Mouse (Mus musculus): Measurements from ENCODE around the gene Gm12695. TPM values are rescaled to one million over a fixed set of nuclear protein-coding genes. Genes with fewer than 3 reads are reported as not detected.

Gm12695 gene
- not detected in 2 replicates for polyA plus RNA-seq (2012; rRNA removed)

DNA sequence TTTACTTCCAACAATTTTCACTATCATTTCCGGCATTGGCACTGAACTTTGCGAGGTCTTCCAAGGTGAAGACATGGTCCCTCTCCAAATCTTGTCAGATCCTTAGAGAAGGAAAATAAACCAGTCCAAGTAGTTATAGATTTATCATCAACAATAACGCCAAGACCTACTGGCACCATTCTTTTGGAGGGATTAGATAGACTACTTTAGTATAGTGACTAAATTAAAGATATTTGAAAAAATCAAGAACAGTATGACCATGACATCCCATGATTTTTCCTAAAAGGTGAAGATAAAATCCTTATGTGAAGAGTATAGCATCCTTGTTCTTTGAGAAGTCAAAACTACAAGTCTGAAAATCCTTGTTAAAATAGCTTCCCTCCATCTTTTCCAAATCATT lies at the start of gene Gm12695:
Gene Gm12695 (minus strand): TSS at position 101 of the 400 bp plus-strand sequence.
- no peaks in the 10 kb centered on the region for H3K36me3 ChIP-seq (ENCODE audit: control insufficient read depth, insufficient read depth, low read length)
- no peak within 1 kb of the TSS for H3K4me3 ChIP-seq (ENCODE audit: low read depth, low read length)
- no peak for TF ChIP-seq CTCF (IDR thresholded peaks at IDR 0.05; ENCODE audit: extremely low read depth, insufficient read length, insufficient replicate concordance, low read depth, low read length)
- TF ChIP-seq POLR2A (IDR thresholded peaks at IDR 0.05; ENCODE audit: low read depth, low read length) = no peak
- H3K4me1 ChIP-seq (ENCODE audit: control insufficient read depth, insufficient read depth, insufficient read length, low read length) = no peaks in the 10 kb centered on the region
- whole genome bisulfite sequencing = 82% methylated on average over 3 of the region's 3 CpGs
- no peaks in the 10 kb centered on the region for H3K27me3 ChIP-seq (ENCODE audit: control insufficient read depth, insufficient read depth, low read length)
- H3K27ac ChIP-seq (ENCODE audit: insufficient read depth, low read depth, low read length) = no peak within 1 kb of the TSS

- H3K4me3 ChIP-seq (ENCODE audit: low read depth, low read length) = no peak overlapping the region
- no peak overlapping the region for H3K27ac ChIP-seq (ENCODE audit: insufficient read depth, low read depth, low read length)
- no peaks in the 10 kb centered on the region for H3K4me1 ChIP-seq (ENCODE audit: control insufficient read depth, insufficient read depth, insufficient read length, low read length)
- TF ChIP-seq POLR2A (IDR thresholded peaks at IDR 0.05; ENCODE audit: low read depth, low read length) = no peak
- H3K27me3 ChIP-seq (ENCODE audit: control insufficient read depth, insufficient read depth, low read length) = no peaks in the 10 kb centered on the region
- H3K36me3 ChIP-seq (ENCODE audit: control insufficient read depth, insufficient read depth, low read length) = no peaks in the 10 kb centered on the region
- 79% methylated on average over 4 of the region's 4 CpGs for WGBS
These were observed 40.6 kb upstream of the Gm12695 start for GRCm38 (mm10) chr4:96825540-96826045.

DNA sequence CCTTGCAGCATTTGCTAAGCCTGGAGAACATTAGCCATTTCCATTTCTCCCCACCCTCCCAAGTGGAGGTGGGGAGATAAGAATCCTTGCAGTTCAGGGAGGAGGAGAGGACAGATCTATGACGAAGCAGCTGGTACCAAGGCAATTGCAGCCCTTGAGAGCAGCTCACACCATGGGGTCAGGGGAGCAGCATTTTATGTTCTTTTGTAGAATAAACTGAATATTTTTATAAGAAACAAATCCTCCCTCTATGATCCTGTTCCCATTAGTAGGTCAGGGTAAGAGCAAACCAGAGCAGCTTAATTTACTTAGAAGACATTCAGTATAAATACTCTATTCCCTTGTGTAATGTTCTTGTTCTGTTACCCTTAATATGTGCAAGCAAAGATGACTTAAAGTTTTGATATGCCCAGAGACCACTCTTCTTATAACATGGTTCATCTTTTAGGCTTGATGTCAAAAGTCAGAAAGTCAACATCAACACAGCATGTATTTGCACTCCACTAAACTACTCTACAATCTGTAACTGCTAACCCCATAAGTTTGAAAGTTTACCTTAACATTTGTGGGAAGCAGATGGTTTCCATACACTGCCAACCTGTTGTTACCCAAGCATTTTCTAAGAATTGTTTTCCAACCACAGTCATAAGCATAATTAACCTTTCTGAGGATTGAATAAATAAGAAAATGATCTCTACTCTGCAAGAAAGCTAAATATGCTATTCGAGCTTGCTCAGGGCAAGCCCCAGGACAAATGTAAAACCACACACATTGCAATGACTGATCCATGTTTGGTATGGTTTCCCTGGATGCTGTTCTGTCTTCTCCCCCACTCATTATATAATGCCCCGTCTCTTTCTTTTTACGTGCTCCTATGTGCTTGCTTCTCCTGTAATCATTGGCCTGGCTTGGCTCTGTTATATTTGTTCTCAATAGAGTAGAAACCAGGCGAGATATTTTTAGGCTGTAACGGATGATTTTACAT lies 22.1 kb upstream of the Gm12695 start:
- H3K27ac ChIP-seq (ENCODE audit: insufficient read depth, low read depth, low read length) = no peak overlapping the region
- H3K4me3 ChIP-seq (ENCODE audit: low read depth, low read length) = no peak overlapping the region
- TF ChIP-seq CTCF (IDR thresholded peaks at IDR 0.05; ENCODE audit: extremely low read depth, insufficient read length, insufficient replicate concordance, low read depth, low read length) (no peak), POLR2A (IDR thresholded peaks at IDR 0.05; ENCODE audit: low read depth, low read length) (no peak)
- no peaks in the 10 kb centered on the region for H3K36me3 ChIP-seq (ENCODE audit: control insufficient read depth, insufficient read depth, low read length)
- H3K27me3 ChIP-seq (ENCODE audit: control insufficient read depth, insufficient read depth, low read length) = no peaks in the 10 kb centered on the region
- H3K4me1 ChIP-seq (ENCODE audit: control insufficient read depth, insufficient read depth, insufficient read length, low read length) = no peaks in the 10 kb centered on the region
- 60% methylated on average over 6 of the region's 6 CpGs for WGBS

DNA sequence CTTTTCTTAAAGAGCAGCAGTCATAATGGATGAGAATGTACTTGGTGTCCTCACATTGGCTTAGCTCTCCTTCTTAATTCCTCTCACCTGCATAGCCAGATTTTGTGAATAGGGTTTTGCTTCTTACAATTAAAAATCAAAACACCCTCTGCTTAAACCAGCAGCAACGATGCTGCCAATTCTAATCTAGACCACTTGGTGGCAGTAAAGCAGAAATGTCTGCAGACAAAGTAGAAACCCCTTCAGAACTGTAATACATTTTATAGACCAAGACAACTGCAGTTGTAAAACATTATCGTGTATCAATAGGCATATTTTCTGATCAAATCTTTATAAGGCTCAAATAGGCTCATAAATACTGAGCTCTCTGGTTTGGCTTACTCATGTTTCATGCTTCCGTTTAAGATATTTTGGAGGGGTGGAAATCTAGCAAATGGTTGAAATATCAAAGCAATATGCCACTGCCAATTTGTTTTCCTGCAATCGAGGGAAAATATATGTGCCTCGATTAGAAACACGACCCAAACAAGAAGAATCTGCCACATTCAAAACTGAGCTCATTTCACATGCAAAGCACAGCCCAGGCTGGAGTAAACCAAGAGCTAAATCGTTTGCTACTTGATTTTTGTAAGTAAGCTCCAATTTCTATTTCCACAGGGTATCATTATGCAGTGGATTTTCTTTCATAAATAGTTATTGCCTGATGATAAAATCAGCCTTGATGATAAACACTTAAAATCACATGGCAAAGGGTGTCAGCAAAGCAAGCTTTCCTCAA lies 14.6 kb upstream of the Gm12695 start:
- Histone ChIP-seq H3K27me3 (ENCODE audit: control insufficient read depth, insufficient read depth, low read length) (no peaks in the 10 kb centered on the region), H3K4me3 (ENCODE audit: low read depth, low read length) (no peak overlapping the region), H3K27ac (ENCODE audit: insufficient read depth, low read depth, low read length) (no peak overlapping the region), H3K36me3 (ENCODE audit: control insufficient read depth, insufficient read depth, low read length) (no peaks in the 10 kb centered on the region), H3K4me1 (ENCODE audit: control insufficient read depth, insufficient read depth, insufficient read length, low read length) (no peaks in the 10 kb centered on the region)
- TF ChIP-seq CTCF (IDR thresholded peaks at IDR 0.05; ENCODE audit: extremely low read depth, insufficient read length, insufficient replicate concordance, low read depth, low read length) = no peak
- no peak for TF ChIP-seq POLR2A (IDR thresholded peaks at IDR 0.05; ENCODE audit: low read depth, low read length)
- WGBS = 31% methylated on average over 7 of the region's 7 CpGs

DNA sequence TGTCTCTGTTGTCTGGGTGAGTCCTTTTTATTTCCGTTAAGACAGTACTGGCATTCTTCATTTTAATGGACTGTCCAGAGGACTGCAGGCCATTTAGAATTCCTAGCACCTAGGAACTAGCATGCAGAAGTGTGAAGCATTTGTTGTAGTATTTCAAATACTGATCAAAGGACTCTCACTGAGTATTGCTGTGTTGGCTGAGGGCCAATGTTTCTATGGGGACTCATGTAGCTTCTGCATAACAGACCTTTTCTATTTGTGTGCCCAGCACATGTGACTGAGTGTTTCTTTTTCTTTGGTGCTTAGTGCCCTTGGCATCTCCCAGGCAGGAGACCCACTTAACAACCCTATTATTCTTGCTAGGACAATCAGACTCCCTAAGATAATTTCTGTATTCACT lies 12.6 kb upstream of the Gm12695 start:
- Histone ChIP-seq H3K4me3 (ENCODE audit: low read depth, low read length) (no peak overlapping the region), H3K36me3 (ENCODE audit: control insufficient read depth, insufficient read depth, low read length) (no peaks in the 10 kb centered on the region), H3K27ac (ENCODE audit: insufficient read depth, low read depth, low read length) (no peak overlapping the region), H3K27me3 (ENCODE audit: control insufficient read depth, insufficient read depth, low read length) (no peaks in the 10 kb centered on the region), H3K4me1 (ENCODE audit: control insufficient read depth, insufficient read depth, insufficient read length, low read length) (no peaks in the 10 kb centered on the region)
- TF ChIP-seq CTCF (IDR thresholded peaks at IDR 0.05; ENCODE audit: extremely low read depth, insufficient read length, insufficient replicate concordance, low read depth, low read length) = no peak
- no peak for TF ChIP-seq POLR2A (IDR thresholded peaks at IDR 0.05; ENCODE audit: low read depth, low read length)
- WGBS = 71% methylated on average over 1 of the region's 1 CpGs

DNA sequence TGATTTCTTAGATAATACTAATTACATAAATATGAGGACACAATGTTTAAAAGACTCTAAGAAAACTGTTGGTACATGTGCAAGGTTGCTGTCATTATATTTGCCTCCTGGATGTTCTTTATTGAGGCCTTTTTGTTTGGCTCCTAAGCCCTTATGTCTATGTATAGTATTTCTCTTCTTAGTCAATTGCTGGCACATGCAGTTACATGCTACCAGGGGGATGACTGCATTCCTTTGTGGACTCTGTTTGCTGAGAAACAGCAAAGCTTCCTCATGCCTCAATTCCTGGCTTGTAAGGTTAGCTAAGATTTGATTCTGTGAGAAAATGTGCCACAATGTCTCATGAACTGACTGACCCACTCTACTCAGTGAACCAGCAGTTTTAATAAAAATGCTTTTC lies 6.3 kb upstream of the Gm12695 start:
- no peak for TF ChIP-seq POLR2A (IDR thresholded peaks at IDR 0.05; ENCODE audit: low read depth, low read length)
- TF ChIP-seq CTCF (IDR thresholded peaks at IDR 0.05; ENCODE audit: extremely low read depth, insufficient read length, insufficient replicate concordance, low read depth, low read length) = no peak
- Histone ChIP-seq H3K4me1 (ENCODE audit: control insufficient read depth, insufficient read depth, insufficient read length, low read length) (no peaks in the 10 kb centered on the region), H3K27me3 (ENCODE audit: control insufficient read depth, insufficient read depth, low read length) (no peaks in the 10 kb centered on the region), H3K36me3 (ENCODE audit: control insufficient read depth, insufficient read depth, low read length) (no peaks in the 10 kb centered on the region), H3K4me3 (ENCODE audit: low read depth, low read length) (no peak overlapping the region), H3K27ac (ENCODE audit: insufficient read depth, low read depth, low read length) (no peak overlapping the region)

DNA sequence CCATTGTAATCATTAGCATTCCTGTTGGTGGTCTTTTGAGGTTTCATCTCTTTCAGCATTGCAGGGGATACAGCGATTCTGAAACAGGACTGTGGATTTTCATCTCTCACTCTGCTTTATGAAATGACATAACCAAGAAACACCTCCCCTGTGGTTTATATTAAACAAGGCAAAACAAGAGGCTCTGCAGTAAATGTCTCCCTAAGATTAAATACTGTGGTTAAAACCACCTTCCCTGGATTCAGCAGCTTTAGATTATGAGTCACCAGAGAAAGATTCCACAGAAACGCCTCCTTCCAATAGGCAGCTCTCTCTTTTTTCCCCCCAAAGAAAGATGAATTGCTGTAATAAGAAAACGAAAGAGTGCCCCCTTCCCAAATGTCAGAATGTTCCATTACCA lies 4.9 kb upstream of the Gm12695 start:
- Histone ChIP-seq H3K27me3 (ENCODE audit: control insufficient read depth, insufficient read depth, low read length) (no peaks in the 10 kb centered on the region), H3K4me1 (ENCODE audit: control insufficient read depth, insufficient read depth, insufficient read length, low read length) (no peaks in the 10 kb centered on the region), H3K36me3 (ENCODE audit: control insufficient read depth, insufficient read depth, low read length) (no peaks in the 10 kb centered on the region), H3K4me3 (ENCODE audit: low read depth, low read length) (no peak overlapping the region), H3K27ac (ENCODE audit: insufficient read depth, low read depth, low read length) (no peak overlapping the region)
- 50% methylated on average over 3 of the region's 3 CpGs for WGBS
- TF ChIP-seq CTCF (IDR thresholded peaks at IDR 0.05; ENCODE audit: extremely low read depth, insufficient read length, insufficient replicate concordance, low read depth, low read length) = no peak
- no peak for TF ChIP-seq POLR2A (IDR thresholded peaks at IDR 0.05; ENCODE audit: low read depth, low read length)
